Comparison of ENCODE assay signal across 8 mouse cellular contexts in the genomic region with DNA sequence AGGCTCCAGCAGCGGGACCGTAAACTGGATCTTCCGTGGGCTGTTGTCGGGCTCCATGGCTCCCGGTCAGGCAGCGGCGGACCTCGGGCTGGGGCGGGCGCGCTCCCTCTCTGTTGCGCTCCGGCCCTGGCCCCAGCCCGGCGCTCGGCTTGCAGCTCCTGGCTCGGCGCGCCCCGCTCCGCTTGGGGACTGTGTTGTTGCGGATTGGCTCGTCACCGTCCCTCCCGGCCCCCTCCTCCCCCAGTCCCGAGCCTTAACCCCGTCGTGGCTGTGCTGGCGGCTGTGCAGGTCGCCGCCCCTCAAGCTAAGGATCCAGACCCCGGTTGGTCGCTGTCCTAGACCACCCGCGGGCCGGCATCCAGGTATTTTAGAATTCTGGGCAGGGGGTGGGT. TPM values are rescaled to one million over a fixed set of nuclear protein-coding genes. Genes with fewer than 3 reads are reported as not detected.
A peak's percentile ranks its signal among the peaks of the same experiment; 100 is the strongest.
DNase-seq lines count a peak whose midpoint lies in the region; ATAC-seq and TF ChIP-seq lines count a peak whose summit lies in the region.

A gene (minus strand): TSS at position 182 of the 392 bp plus-strand sequence.

- peak within 1 kb of the TSS; percentile 92 for H3K4me3 ChIP-seq in E14TG2a.4 (replicated peaks; ENCODE audit: low read length)
- peak within 1 kb of the TSS; percentile 46 for H3K4me3 ChIP-seq in bone marrow macrophage, adult 2 months (ENCODE audit: insufficient read depth, low read length)
- peak within 1 kb of the TSS; percentile 69 for H3K4me3 ChIP-seq in forebrain, embryonic 12.5 days (replicated peaks)
- peak within 1 kb of the TSS; percentile 68 for H3K4me3 ChIP-seq in layer of hippocampus, adult 2 months
- H3K4me3 ChIP-seq in lung, embryonic 15.5 days = peak within 1 kb of the TSS; percentile 59

- no peaks in the 10 kb centered on the region for H3K9me3 ChIP-seq in E14TG2a.4 (ENCODE audit: low read length)
- H3K9me3 ChIP-seq in forebrain, embryonic 12.5 days = no peaks in the 10 kb centered on the region
- H3K9me3 ChIP-seq in lung, embryonic 15.5 days = no peaks in the 10 kb centered on the region

- peak; percentile 92 for ATAC-seq in forebrain, embryonic 12.5 days (ENCODE audit: low FRiP score)
- ATAC-seq in lung, embryonic 15.5 days (ENCODE audit: borderline replicate concordance, extremely low read depth, low FRiP score, low TSS enrichment) = peak; percentile 84; the same call in 1 of the 2 replicates

- TF ChIP-seq POLR2A in bone marrow macrophage, adult 2 months (IDR thresholded peaks at IDR 0.05; ENCODE audit: borderline replicate concordance, low read depth, low read length) = no peak

- peaks cover 12% of the 10 kb centered on the region for H3K36me3 ChIP-seq in E14TG2a.4 (ENCODE audit: insufficient read depth, low read length)
- H3K36me3 ChIP-seq in forebrain, embryonic 12.5 days (replicated peaks) = no peaks in the 10 kb centered on the region
- no peaks in the 10 kb centered on the region for H3K36me3 ChIP-seq in lung, embryonic 15.5 days

- intact Hi-C loops in heart, postnatal 10 days (cut with DNase I) = no loop called here

- peak within 1 kb of the TSS; percentile 75 for H3K9ac ChIP-seq in forebrain, embryonic 12.5 days
- H3K9ac ChIP-seq in lung, embryonic 15.5 days = peak within 1 kb of the TSS; percentile 56

- peak within 1 kb of the TSS; percentile 90 for H3K4me2 ChIP-seq in forebrain, embryonic 12.5 days
- H3K4me2 ChIP-seq in lung, embryonic 15.5 days = peak within 1 kb of the TSS; percentile 93

- WGBS in forebrain, embryonic 12.5 days = 0% methylated on average over 35 of the region's 36 CpGs
- under 1% methylated on average over 36 of the region's 36 CpGs for WGBS in lung, embryonic 15.5 days

- H3K4me1 ChIP-seq in E14TG2a.4 (replicated peaks; ENCODE audit: low read depth, low read length) = peaks cover 61% of the 10 kb centered on the region
- no peaks in the 10 kb centered on the region; the same call in 1 of the 2 replicates for H3K4me1 ChIP-seq in bone marrow macrophage, adult 2 months (ENCODE audit: control insufficient read depth, insufficient read depth, low read length)
- H3K4me1 ChIP-seq in forebrain, embryonic 12.5 days = peaks cover 22% of the 10 kb centered on the region
- peaks cover 7% of the 10 kb centered on the region for H3K4me1 ChIP-seq in lung, embryonic 15.5 days

- H3K27ac ChIP-seq in bone marrow macrophage, adult 2 months (ENCODE audit: insufficient read depth, low read depth, low read length) = no peak within 1 kb of the TSS
- 0 out of 2 replicates have a peak within 1 kb of the TSS, but pooled peaks have one; percentile 26 for H3K27ac ChIP-seq in forebrain, embryonic 12.5 days
- peak within 1 kb of the TSS; percentile 93 for H3K27ac ChIP-seq in layer of hippocampus, adult 2 months
- no peak within 1 kb of the TSS for H3K27ac ChIP-seq in lung, embryonic 15.5 days

- TF ChIP-seq CTCF in E14TG2a.4 (conservative IDR thresholded peaks at IDR 0.05; ENCODE audit: low read length) = no peak
- TF ChIP-seq CTCF in bone marrow macrophage, adult 2 months (IDR thresholded peaks at IDR 0.05; ENCODE audit: low read depth, low read length) = no peak
- TF ChIP-seq CTCF in layer of hippocampus, adult 2 months (conservative IDR thresholded peaks at IDR 0.05) = no peak

- peaks cover 38% of the 10 kb centered on the region for H3K27me3 ChIP-seq in E14TG2a.4 (ENCODE audit: insufficient read depth, low read length)
- peaks cover 29% of the 10 kb centered on the region; the same call in 1 of the 2 replicates for H3K27me3 ChIP-seq in forebrain, embryonic 12.5 days
- H3K27me3 ChIP-seq in lung, embryonic 15.5 days = peaks cover 64% of the 10 kb centered on the region

- peak; percentile 61 to 63 for DNase-seq in heart, postnatal 10 days
- DNase-seq in layer of hippocampus, adult 2 months (ENCODE audit: low spot score in 2 of 2) = peak; percentile 57 to 83
- peak; percentile 71 to 72 for DNase-seq in right cerebral cortex, adult 2 months (ENCODE audit: low spot score in 2 of 2)
- DNase-seq in adipocyte (ENCODE audit: low spot score) = no peak

RNA-seq across cellular contexts. Expression of the gene that starts here (rescaled TPM):
- not detected in 2 replicates for polyA plus RNA-seq in bone marrow macrophage, adult 2 months (2012; ENCODE audit: insufficient read depth, insufficient read length, missing spikeins)
- polyA plus RNA-seq in forebrain, embryonic 12.5 days (2016; fragmentation: Nextera tagmentation; extraction: Ambion mirVana) = 55.9 and 57.7 TPM in 2 replicates
- 10 to 100 TPM; 14.8 to 18.0 TPM for total RNA-seq in heart, postnatal 10 days (2021)
- total RNA-seq in layer of hippocampus, adult 2 months (2021) = 100 to 1,000 TPM; 118 to 136 TPM
- 8.0 and 8.9 TPM in 2 replicates for polyA plus RNA-seq in lung, embryonic 15.5 days (2015; fragmentation: Nextera tagmentation; extraction: Ambion mirVana)

Comparison
In these comparisons a context has a peak if more than half of its experiments do, and no peak if none do; other contexts are left out.
1. RNA of the gene that starts here (total RNA-seq): 118 to 136 TPM in layer of hippocampus, adult 2 months; 14.8 to 18.0 TPM in heart, postnatal 10 days; every median in the first group is over 4 times any median in the second.
2. H3K27ac ChIP-seq: peak in forebrain, embryonic 12.5 days (single experiment) and layer of hippocampus, adult 2 months (single experiment); none in bone marrow macrophage, adult 2 months (single experiment) and lung, embryonic 15.5 days (single experiment).
3. Peak in every context shown above with its lines, with median percentiles within 50 percentile points of each other: H3K4me3 ChIP-seq.